Mouse (Mus musculus) inflammation-experienced regulatory T-cells, adult 6 months (primary cell): Measurements from ENCODE around the gene Ezr. TPM values are rescaled to one million over a fixed set of nuclear protein-coding genes. Genes with fewer than 3 reads are reported as not detected.
A peak's percentile ranks its signal among the peaks of the same experiment; 100 is the strongest.

Experiments
- ATAC-seq: one replicate; pipeline ENCODE4 v1.8.0; 2017
- polyA plus RNA-seq, 3 experiments: library from polyadenylated mRNA; unstranded; fragments of 100-300 nt; shearing (Covaris generic); gene quantifications; one replicate each; pipeline ENCODE4 v1.2.1; 2017

Gene Ezr
- polyA plus RNA-seq, 3 experiments from 2014 or later: 111 to 138 (median 117) TPM

DNA sequence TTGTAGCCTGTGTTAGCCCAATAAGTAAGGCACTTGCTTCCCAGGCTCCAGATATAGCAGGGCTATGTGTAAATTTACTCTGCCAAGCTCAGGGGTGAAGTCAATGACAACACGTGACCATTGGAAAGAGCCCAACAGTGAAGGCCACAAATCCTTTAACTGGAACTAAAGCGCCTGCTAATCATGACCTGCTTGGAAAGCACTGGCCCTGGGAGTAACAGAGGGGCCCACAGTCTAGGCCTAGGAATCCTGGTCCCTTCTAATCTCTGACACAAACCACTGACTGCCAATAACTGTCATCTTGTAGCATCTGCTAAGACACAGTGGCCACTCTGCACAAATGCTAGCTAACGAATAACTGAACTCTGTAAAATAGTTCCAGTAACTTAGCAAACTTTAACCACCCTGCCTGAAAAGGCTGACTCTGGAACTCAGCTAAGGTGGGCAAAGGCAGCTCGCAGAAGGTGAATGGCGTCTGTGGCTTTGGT lies 14.2 kb downstream of the Ezr start:
- no peak for ATAC-seq

DNA sequence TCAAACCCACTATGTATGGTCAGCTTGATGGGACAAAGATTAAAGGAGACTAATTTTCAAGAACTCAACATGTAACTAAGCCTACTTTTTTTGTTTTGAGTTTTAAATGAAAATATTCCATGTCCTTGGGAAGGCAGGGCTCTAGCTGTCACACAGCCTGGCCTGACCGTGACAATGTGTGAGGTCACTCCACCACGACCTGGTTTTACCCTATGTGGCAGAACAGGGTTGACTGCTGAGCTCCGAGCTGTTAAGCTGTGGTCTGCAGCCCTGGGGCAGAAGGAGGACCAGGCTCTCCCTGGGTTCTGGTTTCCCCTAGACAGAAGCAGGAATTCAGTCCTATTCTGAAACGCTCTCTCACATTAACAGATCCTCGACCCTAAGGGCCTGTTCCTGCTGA lies 14.8 kb downstream of the Ezr start:
- ATAC-seq: no peak

DNA sequence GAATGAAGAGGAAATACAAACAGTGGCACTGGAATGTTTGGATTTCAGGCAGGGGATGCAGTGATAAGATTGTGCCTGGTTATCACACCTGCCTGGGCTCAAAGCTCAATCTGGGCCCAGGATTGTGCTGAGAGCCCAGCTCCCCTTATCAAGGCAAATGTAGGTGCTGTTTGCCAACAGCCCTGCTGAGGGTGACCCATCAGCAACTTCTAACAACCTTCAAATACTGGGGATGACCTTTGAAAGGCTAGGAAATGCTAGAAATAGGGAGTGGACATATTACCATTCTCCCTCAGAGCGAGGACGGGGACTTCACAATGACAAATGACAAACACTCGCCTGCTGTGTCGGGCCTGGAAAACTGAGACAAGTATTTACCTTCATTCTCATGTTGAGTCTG lies 15.8 kb downstream of the Ezr start:
- ATAC-seq: no peak

DNA sequence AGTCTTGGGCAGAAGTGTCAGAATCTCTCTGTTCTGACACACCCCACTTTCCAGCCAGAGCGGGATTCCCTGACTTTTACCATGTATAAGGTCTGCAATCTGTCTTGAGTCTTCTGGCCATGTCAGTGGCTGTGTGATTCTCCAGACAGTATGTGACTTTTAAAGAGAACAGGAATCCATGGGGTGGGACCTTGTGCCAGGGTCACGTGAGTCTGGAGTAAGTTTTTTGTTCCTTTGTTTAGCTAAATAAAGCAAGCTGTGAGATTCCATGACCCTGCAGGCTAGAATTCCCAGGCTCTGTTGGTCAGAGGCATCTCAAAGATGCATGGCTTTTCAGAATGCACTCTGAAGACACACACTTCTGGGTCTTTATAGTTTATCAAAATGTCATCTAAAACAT lies 16.7 kb downstream of the Ezr start:
- ATAC-seq: no peak

DNA sequence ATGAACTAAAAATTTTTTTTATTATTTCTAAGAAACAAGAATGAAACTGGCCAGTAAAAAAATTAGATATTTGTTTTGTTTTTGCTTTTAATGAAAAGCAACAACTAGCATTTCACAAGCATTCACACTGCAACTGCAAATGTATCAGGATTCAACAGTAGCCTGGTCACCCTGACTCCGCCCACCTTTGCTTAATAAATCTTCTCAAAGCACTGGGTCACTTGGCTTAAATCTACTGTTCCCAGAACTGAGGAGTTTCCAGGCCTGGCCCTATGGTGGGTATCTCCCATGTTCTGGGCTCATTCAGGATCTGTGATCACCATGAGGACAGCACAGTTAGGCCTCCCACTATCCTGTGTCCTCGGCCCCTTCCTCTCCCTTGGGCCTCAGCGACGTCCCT lies 17.9 kb downstream of the Ezr start:
- no peak for ATAC-seq

DNA sequence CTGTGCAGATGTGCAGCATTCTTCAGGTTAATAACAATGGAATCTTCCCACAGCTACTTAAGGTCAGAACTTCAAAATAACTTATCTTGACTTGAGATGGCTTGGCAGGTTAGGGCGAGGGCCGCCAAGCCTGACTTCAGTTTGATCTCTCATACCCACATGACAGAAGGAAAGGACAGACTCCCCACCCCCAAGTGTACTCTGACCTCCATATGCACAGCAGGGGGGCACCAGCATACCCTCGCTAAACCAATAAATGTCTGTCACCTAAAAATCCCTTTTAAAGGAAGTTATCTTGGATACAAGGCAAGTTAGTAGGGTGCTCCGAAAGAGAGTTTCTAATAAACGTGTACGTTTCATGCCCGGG lies 18.4 kb downstream of the Ezr start:
- no peak for ATAC-seq

DNA sequence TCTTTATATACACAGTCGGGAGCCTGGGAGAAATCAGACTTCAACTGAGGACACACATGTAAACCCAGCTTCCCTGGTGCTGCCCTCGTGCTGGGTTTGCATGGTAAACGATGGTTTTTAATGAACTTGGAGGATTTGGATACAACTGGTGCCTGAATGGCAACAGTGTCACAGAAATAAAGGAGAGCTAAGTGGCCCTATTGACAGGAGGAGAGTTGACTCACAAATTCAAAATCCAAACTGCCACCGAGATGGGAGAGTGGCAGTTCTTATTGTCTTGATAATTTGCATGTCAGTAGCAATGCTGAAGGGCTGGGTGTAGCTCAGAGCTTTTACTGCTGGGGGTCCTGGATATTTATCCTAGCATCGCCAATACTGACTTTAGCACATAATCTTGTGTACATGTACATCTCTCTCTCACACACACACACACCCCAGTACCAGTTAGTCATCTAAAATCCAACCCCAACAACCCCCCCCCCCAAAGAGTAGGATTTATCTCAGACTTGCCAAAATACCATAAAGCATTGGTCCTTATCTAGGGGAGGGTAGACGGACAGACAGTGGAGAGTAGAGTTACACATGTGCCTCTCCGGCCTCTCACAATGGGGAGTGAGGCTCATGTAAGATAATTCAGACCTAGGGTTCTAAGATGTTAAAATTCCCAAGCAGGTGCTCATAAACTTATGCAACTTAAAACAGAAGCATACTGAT lies 18.9 kb downstream of the Ezr start:
- no peak for ATAC-seq

DNA sequence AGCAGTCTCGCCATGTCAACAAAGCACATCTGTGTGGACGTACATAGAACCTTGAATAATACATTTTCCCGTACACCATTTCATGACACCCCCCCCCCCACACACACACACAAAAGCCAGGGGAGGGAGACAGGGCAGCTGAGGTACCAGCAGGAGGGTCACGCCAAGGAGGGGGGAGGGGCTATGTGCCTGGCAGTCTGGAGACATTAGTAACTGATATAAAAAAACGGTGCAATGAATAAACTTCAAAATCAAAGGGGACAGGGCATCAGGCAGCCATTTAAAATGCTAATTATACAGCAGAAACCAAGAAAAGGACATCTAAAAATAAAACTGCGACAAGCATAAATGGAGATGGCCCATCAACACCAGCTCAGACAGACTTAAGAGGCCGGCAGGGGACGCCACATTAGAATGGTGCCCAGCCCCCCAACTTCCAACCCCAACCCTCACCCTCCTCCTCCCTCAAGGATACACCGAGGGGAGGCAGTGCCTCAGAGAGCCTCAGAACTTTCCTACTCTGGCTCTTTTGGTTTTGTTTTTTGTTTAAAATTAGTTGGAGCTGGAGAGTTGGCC lies 22.8 kb downstream of the Ezr start:
- no peak for ATAC-seq

DNA sequence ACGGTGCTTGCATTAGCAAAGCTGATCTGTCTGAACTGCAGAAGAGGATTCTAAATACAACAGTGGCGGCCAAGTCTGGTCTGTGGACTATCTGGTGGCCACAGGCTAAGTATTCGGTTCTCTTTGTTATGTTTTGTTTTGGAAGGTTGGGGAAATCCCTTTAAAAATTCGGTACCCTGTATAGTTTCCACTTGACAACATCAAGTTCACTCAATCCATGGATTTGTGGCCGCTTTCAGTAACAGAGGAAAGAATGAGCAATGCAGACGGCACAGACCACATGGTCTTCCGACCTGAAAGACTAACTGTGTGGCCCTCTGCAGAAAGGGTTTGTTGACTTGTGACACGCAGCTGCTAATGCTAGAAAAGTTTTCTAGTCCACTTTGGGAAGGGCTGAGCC lies 23.7 kb downstream of the Ezr start:
- peak; percentile 75 for ATAC-seq

DNA sequence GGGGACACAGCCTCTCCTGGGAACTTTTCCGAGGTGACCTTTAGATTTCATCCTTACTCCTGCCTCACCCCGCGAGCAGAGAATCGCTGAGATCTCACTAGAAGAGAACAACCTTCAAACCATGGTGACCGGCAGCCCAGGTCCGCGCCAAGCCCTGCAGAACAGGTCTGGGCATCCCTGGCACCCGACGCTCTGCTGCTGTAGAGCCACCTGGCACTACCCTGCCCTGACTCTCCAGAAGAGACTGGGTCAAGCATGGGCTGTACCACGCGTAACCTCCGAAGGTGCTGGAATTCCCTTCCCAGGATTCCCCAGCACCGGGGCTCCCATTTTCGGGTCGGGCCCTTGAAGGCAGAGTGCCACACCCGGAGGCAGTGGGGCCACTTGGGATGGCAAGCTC lies 24.7 kb downstream of the Ezr start:
- ATAC-seq: no peak

DNA sequence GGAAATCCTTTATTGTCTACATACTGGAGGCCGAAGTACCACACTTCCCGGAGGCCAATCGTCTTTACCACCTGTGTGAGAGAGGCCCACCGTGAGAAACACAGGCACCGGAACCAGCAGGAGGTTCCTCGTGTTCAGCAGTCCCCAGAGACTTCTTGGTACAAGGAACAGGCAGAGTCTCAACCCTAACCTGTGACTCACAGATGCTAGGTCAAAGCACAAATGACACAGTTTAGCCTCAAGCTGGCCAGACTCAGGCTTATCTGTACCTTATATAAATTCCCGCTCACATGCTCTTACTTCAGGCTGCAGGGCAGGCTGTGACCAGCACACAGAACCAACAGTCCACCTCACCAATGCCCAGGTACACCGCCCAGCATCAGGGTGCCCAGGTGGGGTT lies 26.7 kb downstream of the Ezr start:
- ATAC-seq: no peak

DNA sequence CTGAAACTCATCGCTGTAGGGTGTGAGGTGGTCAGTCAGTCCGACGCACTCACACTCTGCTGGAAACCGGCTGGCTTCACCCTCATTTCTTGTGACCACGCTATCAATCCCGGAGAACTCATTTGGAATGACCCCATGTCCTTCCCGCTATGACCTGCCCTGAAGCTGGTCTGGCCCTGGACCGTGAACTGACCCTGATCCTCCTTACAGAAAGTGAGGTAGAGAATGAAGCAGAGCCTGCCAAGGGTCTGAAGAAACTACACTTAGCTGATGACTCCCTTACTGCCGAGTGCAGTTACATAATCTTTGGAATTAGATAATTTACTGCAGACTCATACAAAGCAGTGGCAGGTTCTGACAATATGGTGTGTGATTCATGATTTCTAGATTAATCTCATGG lies 27.4 kb downstream of the Ezr start:
- ATAC-seq: no peak

DNA sequence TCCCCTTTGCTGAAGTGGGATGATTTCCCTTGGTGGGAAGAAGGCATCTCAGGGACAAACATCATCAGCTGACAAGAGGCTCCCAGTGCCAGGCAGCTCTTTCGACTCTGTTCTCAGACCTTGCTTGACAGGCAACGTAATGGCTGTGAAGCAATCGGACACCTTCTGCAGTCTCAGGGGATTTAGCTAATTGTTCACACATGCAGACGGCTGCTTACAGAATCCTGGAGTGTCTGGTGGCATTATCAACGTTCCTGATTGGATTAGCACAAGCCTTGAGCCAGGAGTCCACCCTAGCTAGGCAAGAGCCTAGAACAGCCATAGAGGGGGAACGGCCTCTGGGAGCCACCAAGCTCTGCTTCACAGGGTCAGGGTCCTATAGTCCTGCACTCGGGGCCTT lies 30.2 kb downstream of the Ezr start:
- no peak for ATAC-seq

DNA sequence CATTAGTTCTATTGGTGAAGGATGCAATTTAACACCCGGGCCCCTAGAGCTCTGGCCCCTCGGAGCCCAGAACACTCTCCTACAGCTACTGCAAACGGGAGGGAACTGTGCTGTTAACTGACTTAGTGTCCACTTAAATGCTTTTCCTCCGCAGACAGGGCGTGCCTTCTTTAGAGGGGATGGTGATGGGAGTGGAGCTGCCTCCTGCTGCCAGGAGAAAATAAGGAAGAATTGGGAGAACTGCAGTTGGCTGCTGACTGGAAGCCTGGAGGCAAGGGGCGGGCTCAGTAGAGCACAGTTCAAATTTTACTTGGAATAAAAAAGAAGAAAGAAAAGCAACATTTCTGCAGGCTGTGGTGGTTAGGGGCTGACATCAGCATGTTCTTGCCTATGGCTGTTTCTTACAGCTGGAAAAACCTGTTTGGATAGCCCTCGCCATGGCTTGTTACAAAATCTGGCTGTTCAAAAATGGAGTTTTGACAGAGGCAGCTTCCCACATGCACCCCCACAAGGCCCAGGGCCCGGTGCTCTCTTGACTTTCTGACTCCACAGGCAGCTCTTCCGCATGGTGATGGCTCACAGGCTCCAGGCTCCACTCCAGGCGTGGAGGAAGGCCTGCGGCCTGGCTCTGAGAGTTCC lies 31.2 kb downstream of the Ezr start:
- ATAC-seq: no peak

DNA sequence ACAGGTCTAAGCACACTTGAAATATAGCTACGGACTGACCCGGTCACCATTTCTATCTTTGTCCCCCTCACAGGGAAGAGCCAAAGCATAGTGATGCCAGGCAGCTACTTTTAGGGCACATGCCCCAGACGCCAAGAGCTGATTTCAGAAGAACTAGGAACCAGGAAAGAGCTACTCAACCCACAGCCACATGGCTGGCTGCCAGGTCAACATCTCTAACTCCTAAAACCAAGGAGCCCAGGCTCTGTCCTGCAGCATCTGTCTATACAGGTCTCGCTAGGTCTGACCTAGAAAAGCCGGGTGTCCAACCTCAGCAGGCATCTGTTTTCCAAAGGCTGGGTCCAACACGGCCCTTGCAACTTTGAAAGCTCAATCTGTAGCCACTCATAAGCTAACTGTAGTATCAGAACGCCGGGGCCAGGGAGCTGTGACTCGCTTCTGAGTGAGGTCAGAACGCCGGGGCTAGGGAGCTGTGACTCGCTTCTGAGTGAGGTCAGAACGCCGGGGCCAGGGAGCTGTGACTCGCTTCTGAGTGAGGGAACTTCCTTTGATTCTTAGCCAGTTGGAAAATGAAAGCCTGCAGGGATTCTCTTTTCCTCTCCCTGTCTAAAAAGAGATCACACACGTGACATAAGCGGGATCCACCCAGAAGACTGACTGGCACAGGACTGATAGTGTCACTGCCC lies 33.7 kb downstream of the Ezr start:
- no peak for ATAC-seq

DNA sequence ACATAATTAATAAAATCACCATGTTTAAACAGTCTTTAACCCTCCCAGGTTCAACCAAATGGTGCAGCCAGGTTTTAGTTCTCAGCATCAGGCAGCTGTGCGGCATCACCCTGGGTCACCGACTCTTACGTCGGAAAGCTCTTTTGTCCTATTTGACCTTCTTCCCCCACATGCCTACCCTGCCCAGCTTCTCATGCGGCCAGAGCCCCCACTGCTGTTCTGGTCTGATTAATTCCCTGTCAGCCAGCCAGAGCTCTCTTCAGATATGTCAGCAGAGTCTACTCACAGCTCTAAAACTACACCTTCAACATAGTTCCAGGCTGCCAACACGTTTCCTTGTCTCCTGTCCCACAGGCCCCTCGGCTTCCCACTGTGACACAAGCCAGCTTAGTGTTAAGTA lies 35.1 kb downstream of the Ezr start:
- no peak for ATAC-seq

DNA sequence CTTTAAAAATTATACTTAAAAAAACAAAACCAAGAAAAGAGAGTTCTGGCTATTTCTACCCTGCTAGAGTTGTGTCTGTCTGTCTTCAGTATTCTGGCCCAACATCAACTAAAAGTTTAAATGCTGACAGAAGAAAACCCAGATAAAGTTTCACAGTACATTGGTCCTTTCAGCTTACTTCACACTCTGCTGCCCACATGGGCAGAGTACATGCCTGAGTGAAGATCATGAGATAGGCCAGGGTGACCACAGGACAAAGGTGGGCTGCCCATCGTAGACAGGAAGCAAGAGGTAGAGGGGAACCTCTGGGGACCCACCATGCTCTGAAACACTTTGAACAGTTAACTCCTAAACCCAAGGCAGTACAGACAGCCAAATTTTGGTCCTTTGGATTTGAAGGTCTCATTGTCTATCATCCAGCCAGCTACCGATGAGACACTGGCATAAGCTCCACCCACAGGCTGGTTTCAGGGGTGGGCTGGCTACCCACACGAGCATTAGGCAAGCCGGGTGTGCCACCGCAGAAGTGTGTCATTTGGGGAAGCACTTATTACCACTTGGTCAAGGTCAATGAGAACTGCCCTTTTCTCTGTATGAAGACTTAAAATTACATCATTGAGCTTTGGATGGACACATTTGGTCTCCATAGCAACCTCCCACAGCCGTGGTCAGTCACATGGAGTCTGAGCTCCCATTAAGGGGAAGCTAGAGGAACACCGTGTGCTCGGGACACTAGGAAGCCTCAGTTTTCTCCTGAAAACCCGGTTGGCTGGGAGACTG lies 35.9 kb downstream of the Ezr start:
- ATAC-seq: no peak

DNA sequence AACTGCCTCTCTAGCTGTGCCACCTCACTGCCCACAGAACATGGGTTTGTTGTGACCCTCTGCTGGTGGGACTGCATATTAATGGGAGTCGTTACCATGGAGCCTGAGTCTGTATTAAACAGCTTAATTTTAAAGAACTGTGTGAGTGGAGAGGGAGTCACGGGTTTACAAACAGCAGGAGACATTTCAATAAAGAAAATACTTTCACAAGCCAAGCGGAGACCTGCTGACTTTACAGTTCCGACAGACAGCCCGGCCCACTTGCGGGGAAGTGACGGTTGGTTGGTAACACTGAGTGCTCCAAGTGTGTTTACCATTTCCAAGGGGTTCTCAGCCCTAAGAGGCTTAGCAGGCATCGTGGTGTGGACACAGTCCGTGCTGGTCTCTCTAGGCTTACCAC lies 36.6 kb downstream of the Ezr start:
- ATAC-seq: peak; percentile 19

DNA sequence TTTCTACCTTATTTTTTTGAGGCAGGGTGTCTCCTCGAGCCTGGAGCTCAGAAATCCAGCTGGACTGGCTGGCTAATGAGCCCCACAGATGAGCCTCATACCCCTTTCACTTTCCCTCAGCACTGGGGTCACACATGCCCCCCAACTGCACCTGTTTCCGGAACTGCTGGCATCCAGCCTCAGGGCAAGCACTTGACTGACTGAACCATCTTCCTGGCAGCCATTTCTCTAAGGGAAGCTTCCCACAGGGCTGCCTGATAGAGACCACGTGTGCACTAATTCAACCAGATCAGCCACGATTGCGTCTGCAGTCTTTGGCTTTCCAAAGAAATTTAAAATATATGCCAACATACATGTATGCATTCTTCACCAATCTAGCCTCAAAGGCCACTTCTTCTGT lies 37.1 kb downstream of the Ezr start:
- ATAC-seq: no peak

DNA sequence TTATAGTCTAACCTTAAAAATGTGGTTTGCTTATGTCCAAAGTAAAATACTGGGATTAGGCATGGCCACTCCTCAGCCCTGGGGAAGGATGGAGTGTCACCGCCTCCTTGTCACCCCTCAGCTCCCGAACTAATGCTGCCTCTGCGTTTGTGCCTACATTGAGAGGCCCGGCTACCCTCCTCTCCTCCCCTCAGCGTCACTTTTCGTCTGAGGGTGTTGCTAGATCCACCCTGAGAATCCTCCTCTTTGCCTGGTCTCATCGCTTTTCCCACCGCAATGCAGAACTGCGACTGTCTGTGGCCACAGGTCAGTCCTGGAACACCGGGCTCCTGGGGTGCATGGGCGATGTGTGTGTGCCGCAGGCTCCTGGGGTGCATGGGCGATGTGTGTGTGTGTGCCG lies 37.7 kb downstream of the Ezr start:
- ATAC-seq: no peak

DNA sequence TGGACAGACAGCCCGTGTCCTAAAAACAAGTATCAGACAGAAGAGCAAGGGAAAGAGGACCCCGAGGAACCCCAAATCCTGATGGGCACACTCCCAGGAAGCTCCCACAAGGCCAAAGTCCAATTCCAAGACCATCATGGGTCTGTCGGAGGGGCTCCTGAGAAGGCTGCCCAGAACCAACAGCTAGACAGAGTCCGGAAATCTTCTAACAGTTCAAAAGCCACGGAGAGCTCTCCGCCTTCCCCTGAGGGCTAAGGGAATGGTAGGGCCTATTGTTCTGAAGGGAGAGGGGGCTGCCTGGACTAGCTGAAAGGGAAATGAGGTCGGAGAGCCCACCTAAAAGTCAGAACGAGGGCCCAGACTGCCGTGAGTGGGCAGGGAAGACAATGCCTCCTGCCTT lies 38.2 kb downstream of the Ezr start:
- no peak for ATAC-seq

DNA sequence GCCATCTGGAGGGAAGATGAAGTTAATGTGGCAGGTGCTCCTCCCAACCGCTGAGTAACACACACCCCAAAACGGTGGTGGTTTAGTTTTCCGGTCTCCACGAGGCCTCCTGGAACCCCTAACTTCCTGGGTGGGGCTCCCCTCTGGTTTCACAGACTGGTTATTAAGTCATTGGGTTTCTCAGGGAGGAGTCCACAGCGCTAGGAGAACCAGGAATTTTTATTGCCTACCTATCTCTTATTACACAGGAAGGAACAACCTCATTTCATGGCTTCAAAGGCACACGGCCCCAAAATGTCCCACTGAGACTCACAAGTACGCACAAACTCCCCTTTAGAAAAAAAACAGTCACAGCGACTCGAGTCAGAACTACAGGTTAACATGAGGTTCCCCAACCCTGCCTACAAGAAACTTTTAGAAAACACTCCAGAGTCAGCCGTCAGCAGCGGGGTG lies 38.8 kb downstream of the Ezr start:
- ATAC-seq: peak; percentile 82

DNA sequence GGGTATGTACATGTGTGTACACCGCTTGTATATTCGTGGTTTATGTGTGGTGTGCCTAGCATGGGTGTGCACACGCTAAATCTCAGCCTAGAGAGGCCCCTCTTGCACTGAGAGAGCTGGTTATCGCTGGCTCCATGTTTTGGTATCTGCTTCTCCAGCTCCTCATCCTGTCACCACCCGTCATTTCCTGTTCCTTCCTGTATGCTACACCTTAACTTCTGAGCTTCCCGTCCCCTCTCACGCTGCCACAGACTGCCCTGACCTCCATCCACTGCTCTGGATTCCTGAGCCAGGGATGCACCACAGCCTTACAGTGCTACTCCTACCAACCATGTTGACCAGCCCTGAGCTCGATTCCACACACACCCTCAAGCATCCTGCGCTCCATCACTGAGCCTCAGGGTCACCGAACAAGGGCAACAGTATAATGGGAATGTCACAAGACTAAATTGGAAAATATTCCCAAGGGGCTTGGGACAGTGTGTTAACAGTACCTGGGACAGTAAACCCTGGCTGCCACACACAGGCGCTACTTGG lies 39.5 kb downstream of the Ezr start:
- peak; percentile 26 for ATAC-seq
